Comparison of ENCODE assay signal across 8 mouse cellular contexts in genomic region chr2:118546104-118546797, GRCm38 (mm10). TPM values are rescaled to one million over a fixed set of nuclear protein-coding genes. Genes with fewer than 3 reads are reported as not detected.
DNase-seq lines count a peak whose midpoint lies in the region; ATAC-seq and TF ChIP-seq lines count a peak whose summit lies in the region.

No protein-coding gene starts in this region.

- peak overlapping the region; percentile 36; the same call in 1 of the 2 replicates for H3K9ac ChIP-seq in kidney, postnatal 0 days (ENCODE audit: low read depth, low read length)
- peak overlapping the region; percentile 17 for H3K9ac ChIP-seq in intestine, embryonic 15.5 days
- peak overlapping the region; percentile 55 for H3K9ac ChIP-seq in neural tube, embryonic 13.5 days

- H3K27ac ChIP-seq in kidney, postnatal 0 days: peak overlapping the region; percentile 78
- H3K27ac ChIP-seq in brown adipose tissue, adult 24 weeks (replicated peaks; ENCODE audit: low read depth, low read length): peak overlapping the region; percentile 54
- peak overlapping the region; percentile 99 for H3K27ac ChIP-seq in intestine, embryonic 15.5 days
- peak overlapping the region; percentile 79 for H3K27ac ChIP-seq in neural tube, embryonic 13.5 days (replicated peaks)

- H3K4me1 ChIP-seq in kidney, postnatal 0 days (replicated peaks; ENCODE audit: insufficient read depth, low read length): peaks cover 67% of the 10 kb centered on the region
- peaks cover 32% of the 10 kb centered on the region for H3K4me1 ChIP-seq in brown adipose tissue, adult 24 weeks (ENCODE audit: control insufficient read depth, insufficient read depth, insufficient read length, low read length)
- H3K4me1 ChIP-seq in intestine, embryonic 15.5 days (replicated peaks): peaks cover 76% of the 10 kb centered on the region
- H3K4me1 ChIP-seq in neural tube, embryonic 13.5 days (replicated peaks): peaks cover 80% of the 10 kb centered on the region

- WGBS in kidney, postnatal 0 days: 20% methylated on average over 5 of the region's 5 CpGs
- WGBS in intestine, embryonic 15.5 days: 24% methylated on average over 5 of the region's 5 CpGs
- WGBS in neural tube, embryonic 13.5 days: 23% methylated on average over 5 of the region's 5 CpGs

- ATAC-seq in kidney, postnatal 0 days (replicated peaks; ENCODE audit: low FRiP score, low read depth): no peak
- no peak for ATAC-seq in intestine, embryonic 15.5 days
- no peak for ATAC-seq in neural tube, embryonic 13.5 days (ENCODE audit: low read depth)

- no peak for DNase-seq in kidney, postnatal 0 days (ENCODE audit: low spot score)
- no peak for DNase-seq in kidney, postnatal 36 days
- no peak for DNase-seq in gastrocnemius, postnatal 14 days
- DNase-seq in left cerebral cortex, adult 11 months (ENCODE audit: low spot score): no peak
- DNase-seq in urinary bladder, adult 18-20 months (ENCODE audit: low spot score in 2 of 2): no peak

- H3K27me3 ChIP-seq in kidney, postnatal 0 days (ENCODE audit: insufficient read depth, low read length): no peaks in the 10 kb centered on the region
- no peaks in the 10 kb centered on the region for H3K27me3 ChIP-seq in intestine, embryonic 15.5 days (replicated peaks)
- H3K27me3 ChIP-seq in neural tube, embryonic 13.5 days: peaks cover 9% of the 10 kb centered on the region

- H3K4me3 ChIP-seq in kidney, postnatal 0 days (replicated peaks; ENCODE audit: low read depth, low read length): no peak overlapping the region
- no peak overlapping the region for H3K4me3 ChIP-seq in brown adipose tissue, adult 24 weeks (ENCODE audit: insufficient read depth, low read depth, low read length)
- peak overlapping the region; percentile 7; the same call in 1 of the 2 replicates for H3K4me3 ChIP-seq in intestine, embryonic 15.5 days (replicated peaks)
- H3K4me3 ChIP-seq in neural tube, embryonic 13.5 days: no peak overlapping the region

- intact Hi-C loops in gastrocnemius, postnatal 14 days (cut with DNase I; ENCODE audit: low total_unique reads): loop anchor here (5.0 kb wide), 1 partner anchor 34 kb away; no protein-coding TSS in a partner anchor

- peak overlapping the region; percentile 82 for H3K4me2 ChIP-seq in kidney, postnatal 0 days (ENCODE audit: low read length)
- H3K4me2 ChIP-seq in intestine, embryonic 15.5 days (replicated peaks): peak overlapping the region; percentile 95
- H3K4me2 ChIP-seq in neural tube, embryonic 13.5 days: peak overlapping the region; percentile 88

- no peaks in the 10 kb centered on the region for H3K36me3 ChIP-seq in kidney, postnatal 0 days (ENCODE audit: insufficient read depth, low read length)
- H3K36me3 ChIP-seq in intestine, embryonic 15.5 days: no peaks in the 10 kb centered on the region
- H3K36me3 ChIP-seq in neural tube, embryonic 13.5 days: no peaks in the 10 kb centered on the region

- no peak for TF ChIP-seq CTCF in kidney, postnatal 0 days (IDR thresholded peaks at IDR 0.05; ENCODE audit: low read depth)

- no peaks in the 10 kb centered on the region for H3K9me3 ChIP-seq in kidney, postnatal 0 days (replicated peaks; ENCODE audit: low read length)
- H3K9me3 ChIP-seq in intestine, embryonic 15.5 days: no peaks in the 10 kb centered on the region
- no peaks in the 10 kb centered on the region for H3K9me3 ChIP-seq in neural tube, embryonic 13.5 days

RNA-seq across cellular contexts. Expression of gene Bmf, which starts 3.2 kb away (rescaled TPM):
- polyA plus RNA-seq in kidney, postnatal 0 days (2015; fragmentation: Nextera tagmentation; extraction: Ambion mirVana): 4.2 and 5.3 TPM in 2 replicates
- polyA plus RNA-seq in brown adipose tissue, adult 24 weeks (2012; ENCODE audit: insufficient read depth, insufficient read length, missing spikeins): 2.5 and 3.0 TPM in 2 replicates
- 2.8 and 3.0 TPM in 2 replicates for polyA plus RNA-seq in intestine, embryonic 15.5 days (2015; fragmentation: Nextera tagmentation; extraction: Ambion mirVana)
- 3.3 and 4.6 TPM in 2 replicates for polyA plus RNA-seq in neural tube, embryonic 13.5 days (2015; fragmentation: Nextera tagmentation; extraction: Ambion mirVana)
- total RNA-seq in gastrocnemius, postnatal 14 days (2021): 10 to 100 TPM; 12.8 to 16.4 TPM

RNA-seq across cellular contexts. Expression of gene Bub1b, which starts 51.8 kb away (rescaled TPM):
- 28.7 and 34.2 TPM in 2 replicates for polyA plus RNA-seq in kidney, postnatal 0 days (2015; fragmentation: Nextera tagmentation; extraction: Ambion mirVana)
- 0.52 and 1.2 TPM in 2 replicates for polyA plus RNA-seq in brown adipose tissue, adult 24 weeks (2012; ENCODE audit: insufficient read depth, insufficient read length, missing spikeins)
- 67.9 and 71.5 TPM in 2 replicates for polyA plus RNA-seq in intestine, embryonic 15.5 days (2015; fragmentation: Nextera tagmentation; extraction: Ambion mirVana)
- polyA plus RNA-seq in neural tube, embryonic 13.5 days (2015; fragmentation: Nextera tagmentation; extraction: Ambion mirVana): 14.9 and 16.7 TPM in 2 replicates
- total RNA-seq in gastrocnemius, postnatal 14 days (2021): 1 to 10 TPM; 5.7 to 5.8 TPM
